Mouse (Mus musculus) left cerebral cortex, adult 11 months (tissue): ENCODE measurements around the gene Ahsg.

Experiments used
- DNase-seq: peaks from one replicate; pipeline ENCODE4 v3.0.0; 2022; ENCODE audit warnings: low spot score

Gene Ahsg

GRCm38 (mm10) chr16:22890683-22891510 lies at the start of gene Ahsg:
Gene Ahsg (plus strand): TSS chr16:22891277.
- DNase-seq = no peak

DNA sequence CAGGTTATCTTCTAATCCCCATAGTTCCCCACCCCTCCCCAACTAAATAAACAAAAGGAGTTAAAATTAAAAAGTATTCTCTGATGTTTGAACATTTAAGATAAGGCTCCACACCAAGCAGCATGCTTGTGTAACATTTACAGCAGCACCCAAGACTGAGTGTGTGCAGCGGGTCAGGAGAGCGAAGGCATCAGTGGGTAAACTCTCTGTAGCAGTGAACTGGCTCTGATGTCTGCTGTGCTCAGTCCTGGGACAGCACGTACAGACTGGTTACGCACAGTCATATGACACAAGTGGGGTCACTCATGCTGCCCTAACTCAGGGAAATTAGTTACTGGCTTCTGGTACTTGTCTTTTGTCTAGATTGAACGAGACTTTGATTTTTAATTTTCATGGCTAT lies 48.2 kb upstream of the Ahsg start:
- no peak for DNase-seq

DNA sequence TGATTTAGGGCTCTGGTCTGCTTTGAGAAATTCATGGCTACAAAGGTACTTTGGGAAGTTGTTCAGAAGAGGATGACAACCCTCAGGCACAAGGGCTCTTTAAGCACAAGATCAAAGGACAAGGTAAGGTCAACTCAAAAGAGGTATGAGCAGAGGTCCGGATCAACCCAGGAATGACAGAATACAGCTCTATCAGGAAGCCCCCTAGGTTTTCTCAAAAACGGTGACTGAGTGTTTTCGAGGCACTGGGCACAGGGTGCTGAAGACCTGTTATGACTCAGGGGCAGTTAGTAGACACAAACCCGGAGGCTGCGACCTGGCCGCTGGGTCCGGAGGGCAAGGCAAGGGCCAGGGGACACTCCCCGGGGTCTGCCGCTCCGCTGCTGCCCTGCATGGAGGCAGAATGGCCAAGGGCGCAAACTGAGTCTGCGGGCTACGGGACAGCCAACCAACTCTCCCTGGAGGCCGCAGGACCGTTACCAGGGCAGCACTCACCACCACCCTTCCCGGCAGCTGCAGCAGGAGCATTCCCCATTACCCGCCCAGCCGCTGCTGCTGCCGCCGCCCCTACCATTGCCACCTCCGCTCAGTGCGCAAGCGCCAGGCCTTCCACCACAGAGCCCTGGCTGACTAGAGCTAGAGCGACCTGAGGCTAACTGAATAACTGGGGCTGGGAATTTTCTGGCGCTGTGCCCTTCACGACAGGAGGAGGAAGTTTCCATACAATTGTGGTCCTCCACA lies 46.8 kb upstream of the Ahsg start:
- DNase-seq = peak; percentile 63

DNA sequence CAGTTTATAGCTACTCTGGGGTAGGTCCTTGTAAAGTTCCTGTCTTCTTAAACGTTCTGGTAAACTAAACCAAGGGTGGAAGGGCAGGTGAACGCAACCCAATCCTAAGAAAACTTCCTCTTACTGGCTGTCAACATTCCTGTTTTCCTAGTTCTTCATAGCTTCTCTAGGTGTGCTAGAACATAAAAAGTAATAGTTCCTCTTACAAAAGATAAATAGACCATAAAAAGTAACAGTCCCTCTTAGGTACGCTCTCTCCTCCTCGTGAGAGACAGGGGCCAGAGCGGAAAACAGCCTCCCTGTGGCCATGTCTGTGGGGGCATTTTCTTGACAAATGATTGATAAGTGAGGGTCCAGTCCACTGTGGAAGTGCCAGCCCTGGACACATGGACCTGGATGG lies 46.2 kb upstream of the Ahsg start:
- DNase-seq = no peak

- no peak for DNase-seq
These were observed 45.6 kb upstream of the Ahsg start for GRCm38 (mm10) chr16:22845481-22845880.

DNA sequence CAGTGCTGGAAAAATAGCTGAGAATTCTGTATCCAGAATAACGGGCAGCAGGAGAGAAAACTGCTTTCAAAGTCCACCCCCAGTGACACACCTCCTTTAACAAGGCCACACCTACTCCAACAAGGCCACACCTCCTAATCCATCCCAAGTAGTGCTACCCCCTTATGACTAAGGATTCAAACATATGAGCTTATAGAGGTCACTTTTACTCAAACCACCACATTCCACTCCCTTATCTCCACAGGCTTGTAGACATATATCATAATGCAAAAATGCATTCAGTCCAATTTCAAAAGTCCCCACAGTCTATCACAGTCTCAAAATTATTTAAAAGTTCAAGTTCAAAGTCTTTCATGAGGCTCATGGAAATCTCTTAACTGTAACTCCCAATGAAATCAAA lies 43.4 kb upstream of the Ahsg start:
- no peak for DNase-seq

DNA sequence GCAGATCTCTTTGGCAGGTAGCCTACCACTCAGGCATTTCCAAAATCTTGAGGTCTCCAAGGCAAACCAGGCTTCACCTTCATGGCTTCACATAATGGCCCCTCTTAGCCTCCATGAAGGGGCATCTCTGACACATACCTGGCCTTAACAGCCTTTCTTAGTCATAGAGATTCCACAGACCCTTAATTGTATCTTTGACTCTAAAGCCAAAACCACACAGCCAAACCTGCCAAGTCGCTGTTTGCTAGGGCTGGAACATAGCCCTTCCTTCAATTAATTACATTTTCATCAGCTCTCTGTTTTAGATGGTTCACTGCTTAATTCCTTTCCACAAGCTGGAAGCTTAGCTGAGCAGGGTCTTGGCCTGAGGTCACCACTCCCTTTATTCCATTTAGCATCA lies 42.7 kb upstream of the Ahsg start:
- DNase-seq = no peak

DNA sequence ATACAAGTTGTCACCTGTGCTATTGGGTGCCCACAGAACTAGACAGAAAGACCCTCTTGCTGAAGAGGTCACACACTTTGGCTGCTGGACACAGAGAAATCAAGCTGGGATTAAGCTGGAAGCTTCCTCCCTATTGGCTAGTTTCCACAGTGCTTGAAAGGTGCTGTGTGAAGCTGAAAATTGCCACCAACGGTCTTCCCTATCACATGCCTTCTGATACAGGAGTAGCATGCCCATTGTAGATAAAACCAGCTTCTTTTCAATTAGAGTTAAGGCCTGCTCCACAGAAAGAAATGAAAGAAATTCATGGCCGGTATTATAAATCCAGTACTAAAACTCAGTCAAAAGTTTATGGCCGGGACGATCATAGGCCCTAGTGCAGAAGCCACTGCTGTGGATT lies 38.4 kb upstream of the Ahsg start:
- DNase-seq = no peak

GRCm38 (mm10) chr16:22856773-22857172 lies 34.3 kb upstream of the Ahsg start:
- DNase-seq = no peak

DNA sequence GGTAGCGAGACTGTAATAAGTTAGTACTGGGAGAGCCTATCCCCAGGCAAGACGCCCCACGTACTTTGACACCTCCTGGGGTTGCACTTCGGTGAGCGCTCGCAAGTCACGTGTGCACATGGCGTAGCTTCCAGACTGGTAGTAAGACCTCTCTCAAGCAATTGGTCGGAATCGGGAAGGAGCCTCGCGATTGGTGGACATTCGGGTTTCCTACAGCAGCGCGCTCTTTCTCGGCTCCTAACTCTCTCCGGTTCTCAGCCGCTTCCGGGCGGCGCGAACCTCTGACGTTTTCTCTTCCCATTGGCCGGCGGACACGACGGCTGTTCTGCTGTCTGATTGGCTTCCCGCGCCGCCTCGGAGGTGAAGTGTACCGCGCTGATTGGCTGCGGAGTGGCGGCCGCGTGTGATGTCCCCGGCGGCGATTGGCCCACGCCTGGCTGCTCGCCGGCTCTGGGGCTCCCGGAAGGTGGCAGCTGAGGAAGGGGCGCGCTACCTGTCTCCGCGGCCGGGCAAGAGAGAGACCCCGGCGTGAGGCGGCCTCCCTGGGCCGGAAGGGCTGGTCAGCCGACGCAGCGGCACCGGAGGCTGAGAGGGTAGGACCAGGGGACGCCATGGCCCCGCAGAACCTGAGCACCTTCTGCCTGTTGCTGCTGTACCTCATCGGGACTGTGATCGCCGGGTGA lies 33.5 kb upstream of the Ahsg start, which contains the start of the genes Tbccd1 and Dnajb11:
TSS of gene Tbccd1 (minus strand) at position 239 of the 683 bp plus-strand sequence.
TSS of gene Dnajb11 (plus strand) at position 415 of the 683 bp plus-strand sequence.
- peak; percentile 99 for DNase-seq

DNA sequence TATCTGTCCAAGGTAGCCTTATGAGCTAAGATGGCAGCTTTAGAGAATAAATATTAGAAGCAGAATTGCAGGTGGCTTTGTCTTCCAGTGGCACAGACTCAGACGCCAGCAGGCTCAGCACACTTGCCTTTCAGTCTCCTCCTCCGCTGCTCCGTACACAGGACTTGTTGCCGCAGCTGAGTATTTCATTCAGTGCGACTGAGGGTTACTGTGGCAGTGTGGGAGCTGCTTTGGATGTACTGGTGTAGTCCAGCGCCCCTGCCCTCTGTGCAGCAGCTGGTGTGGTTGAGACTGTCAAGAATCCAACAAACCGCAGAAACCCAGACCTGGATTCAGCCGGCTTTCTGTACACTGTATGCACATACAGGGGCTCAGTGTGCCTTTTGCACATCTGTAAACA lies 18.7 kb upstream of the Ahsg start:
- DNase-seq = no peak

- DNase-seq = no peak
These were observed 17.7 kb upstream of the Ahsg start for GRCm38 (mm10) chr16:22873369-22873768.

DNA sequence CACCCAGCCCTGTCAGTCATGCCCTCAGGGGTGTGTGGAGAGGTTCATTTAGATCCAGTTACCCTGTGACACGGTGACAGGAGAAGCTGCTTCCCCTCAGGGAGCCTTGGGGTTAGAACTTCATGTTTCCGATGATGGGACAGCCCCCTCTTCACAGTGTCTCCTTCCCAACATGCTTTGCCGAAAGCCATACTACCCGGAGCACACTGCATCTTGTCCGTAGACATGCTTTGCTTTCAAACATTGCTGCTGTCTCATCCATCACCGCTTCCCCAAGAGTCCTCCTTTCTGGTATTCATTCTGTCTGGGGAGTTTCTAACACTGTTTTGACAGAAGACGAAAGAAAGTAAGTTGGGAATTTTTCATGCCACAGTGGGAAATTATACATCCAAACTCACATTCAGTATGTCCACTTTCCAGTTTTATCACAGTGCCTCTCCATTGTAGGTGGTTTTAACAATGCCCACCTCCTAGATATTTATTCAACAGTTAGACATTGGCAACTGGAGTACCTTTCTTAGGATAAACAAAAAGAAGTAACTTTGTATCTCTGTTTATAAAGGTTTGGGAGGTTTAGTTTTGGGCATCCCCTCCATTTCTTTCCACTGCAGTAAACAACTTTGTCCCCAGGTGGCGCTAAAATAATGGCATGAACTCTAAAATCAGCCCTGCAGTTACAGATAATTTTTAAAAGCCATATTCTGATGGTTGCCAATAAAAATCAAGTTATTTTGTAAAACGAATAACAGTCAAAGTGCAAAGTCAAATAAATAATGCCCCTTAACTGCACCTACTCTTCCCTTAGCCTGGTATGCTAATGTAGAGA lies 14.6 kb upstream of the Ahsg start:
- DNase-seq = no peak

DNA sequence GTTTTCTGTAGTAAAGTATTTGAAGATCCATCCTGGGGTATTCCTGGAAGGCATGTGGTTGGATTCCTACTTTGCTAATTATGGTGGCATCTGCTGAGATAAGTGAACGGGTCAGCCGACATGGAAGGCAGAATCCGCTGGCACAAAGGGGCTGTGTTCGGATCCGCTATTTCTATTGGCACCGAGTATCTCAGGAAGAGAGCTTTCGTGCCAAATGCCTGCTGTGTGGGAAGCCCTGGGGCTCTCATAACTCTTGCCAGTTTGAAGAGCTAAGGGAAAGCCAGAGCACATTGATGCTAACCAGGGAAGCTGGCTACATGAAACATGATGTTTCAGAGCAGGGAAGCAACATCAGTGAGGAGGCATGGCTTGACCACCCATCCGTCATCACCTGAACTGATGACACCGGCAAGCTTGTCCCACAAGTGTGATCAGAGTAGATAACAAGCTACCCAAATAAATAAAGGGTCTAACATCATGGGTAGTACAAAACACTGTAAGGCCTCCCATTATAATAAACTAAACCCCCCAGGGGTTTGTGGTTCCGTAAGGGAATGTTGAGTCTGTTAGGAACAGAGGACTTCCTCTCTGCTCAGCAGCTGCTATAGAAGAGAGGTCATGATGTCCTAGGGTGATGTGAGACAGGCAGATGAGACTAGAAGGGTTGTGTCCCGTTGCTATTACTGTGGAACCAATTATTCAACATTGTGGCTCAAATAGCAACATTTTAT lies 13.3 kb upstream of the Ahsg start:
- DNase-seq = no peak

GRCm38 (mm10) chr16:22878716-22879115 lies 12.4 kb upstream of the Ahsg start:
- no peak for DNase-seq

- DNase-seq = no peak
These were observed 11.0 kb upstream of the Ahsg start for GRCm38 (mm10) chr16:22879945-22880595.

DNA sequence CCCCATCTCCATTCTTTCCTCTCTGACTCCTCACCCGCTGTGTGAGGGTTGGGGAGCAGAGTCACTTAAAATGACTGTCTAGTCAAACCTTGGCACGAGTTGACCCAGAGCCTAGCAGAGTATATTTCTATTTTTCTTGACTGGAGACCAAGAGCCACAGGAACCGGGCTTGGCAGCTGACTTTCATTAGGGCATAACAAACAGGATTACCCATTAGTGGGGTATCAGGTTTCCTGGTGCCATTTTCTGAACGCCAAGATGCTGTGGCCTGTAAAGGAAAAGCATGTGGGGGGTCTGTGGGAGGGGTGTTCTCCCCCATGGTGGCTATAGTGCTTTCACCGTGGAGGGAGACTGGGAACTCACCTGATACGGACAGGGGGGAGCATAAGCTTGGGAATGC lies 10.2 kb upstream of the Ahsg start:
- no peak for DNase-seq

- no peak for DNase-seq
These were observed 9.6 kb upstream of the Ahsg start for GRCm38 (mm10) chr16:22881487-22881886.

DNA sequence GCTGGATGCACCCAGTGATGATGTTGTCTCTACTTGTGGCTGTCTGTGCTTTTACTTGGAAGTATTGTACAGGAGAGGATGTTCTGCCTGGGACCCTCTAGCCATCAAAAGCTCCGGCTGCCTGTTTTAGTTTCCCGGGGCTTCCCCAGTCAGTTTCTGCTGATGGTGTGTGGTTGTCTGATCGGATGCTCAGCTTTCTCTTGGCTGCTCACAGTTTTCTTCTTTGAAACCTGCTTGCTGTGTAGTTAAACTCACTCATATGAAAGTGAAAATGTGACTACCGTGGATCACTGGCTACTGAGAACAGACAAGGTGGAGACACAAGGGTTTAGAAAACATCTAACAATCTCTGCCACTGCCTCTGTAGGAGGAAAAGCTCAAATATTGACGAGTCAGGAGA lies 7.6 kb upstream of the Ahsg start:
- DNase-seq = no peak

DNA sequence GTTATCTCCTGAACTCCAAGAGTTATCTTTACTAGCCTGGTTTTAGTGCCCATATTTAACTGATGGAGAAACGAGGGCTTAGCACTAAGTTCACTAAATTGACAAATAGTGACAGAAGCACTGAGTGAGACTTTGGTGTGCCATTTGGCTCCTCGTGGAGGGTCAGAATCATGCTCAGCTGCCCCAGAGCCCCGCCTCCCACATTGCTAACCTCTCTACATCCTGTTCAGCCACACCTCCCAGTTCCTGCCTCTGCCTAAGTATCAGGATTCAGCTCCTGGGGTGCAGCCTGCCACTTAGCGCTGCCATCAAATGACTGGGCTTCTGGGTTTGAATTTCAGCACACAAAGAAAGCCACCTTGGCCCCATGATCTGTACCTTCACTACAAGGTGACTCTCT lies 5.7 kb upstream of the Ahsg start:
- no peak for DNase-seq

DNA sequence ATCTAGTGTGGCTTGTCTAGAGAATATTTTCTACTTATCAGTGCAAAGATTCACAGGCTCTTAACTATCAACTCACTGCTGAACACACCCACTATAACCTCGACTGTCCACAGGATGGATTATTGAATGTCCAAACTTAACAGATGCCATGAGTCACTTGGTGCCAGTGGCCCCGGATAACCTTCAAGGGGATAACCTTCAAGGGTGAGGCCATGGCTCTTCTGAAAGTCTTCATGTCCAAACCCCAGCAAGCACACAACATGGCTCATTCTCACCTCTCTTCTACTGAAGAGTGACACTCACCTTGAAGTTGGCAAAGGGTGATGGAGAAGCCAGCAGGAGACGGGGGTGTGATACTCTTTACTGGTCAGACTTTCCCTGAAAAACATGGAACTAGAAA lies 4.4 kb upstream of the Ahsg start:
- DNase-seq = no peak
